Mouse (Mus musculus): ENCODE measurements around the gene Sco1. TPM values are rescaled to one million over a fixed set of nuclear protein-coding genes. Genes with fewer than 3 reads are reported as not detected.

Sco1 gene
- polyA plus RNA-seq, 1 experiment, result 5.0 TPM

- Histone ChIP-seq H3K4me3 (replicated peaks; ENCODE audit: control insufficient read depth, low read depth, low read length) (no peak overlapping the region), H3K27ac (ENCODE audit: control insufficient read depth, insufficient read depth, low read depth, low read length, poor library complexity) (no peak overlapping the region), H3K4me1 (ENCODE audit: control insufficient read depth, insufficient read depth, low read length) (no peaks in the 10 kb centered on the region)
- TF ChIP-seq CTCF (IDR thresholded peaks at IDR 0.05; ENCODE audit: control insufficient read depth, insufficient read depth, low read length), result no peak
- no peak for TF ChIP-seq POLR2A (IDR thresholded peaks at IDR 0.05; ENCODE audit: borderline replicate concordance, control insufficient read depth, low read depth, low read length)
- 77% methylated on average over 11 of the region's 11 CpGs for WGBS
These were observed 52.2 kb downstream of the Sco1 start for GRCm38 (mm10) chr11:67104714-67105113.

- no peak overlapping the region for H3K27ac ChIP-seq (ENCODE audit: control insufficient read depth, insufficient read depth, low read depth, low read length, poor library complexity)
- TF ChIP-seq POLR2A (IDR thresholded peaks at IDR 0.05; ENCODE audit: borderline replicate concordance, control insufficient read depth, low read depth, low read length) (no peak), CTCF (IDR thresholded peaks at IDR 0.05; ENCODE audit: control insufficient read depth, insufficient read depth, low read length) (no peak)
- H3K4me3 ChIP-seq (replicated peaks; ENCODE audit: control insufficient read depth, low read depth, low read length), result no peak overlapping the region
- 69% methylated on average over 4 of the region's 4 CpGs for WGBS
- H3K4me1 ChIP-seq (ENCODE audit: control insufficient read depth, insufficient read depth, low read length), result no peaks in the 10 kb centered on the region
These were observed 53.2 kb downstream of the Sco1 start for GRCm38 (mm10) chr11:67105689-67106088.

DNA sequence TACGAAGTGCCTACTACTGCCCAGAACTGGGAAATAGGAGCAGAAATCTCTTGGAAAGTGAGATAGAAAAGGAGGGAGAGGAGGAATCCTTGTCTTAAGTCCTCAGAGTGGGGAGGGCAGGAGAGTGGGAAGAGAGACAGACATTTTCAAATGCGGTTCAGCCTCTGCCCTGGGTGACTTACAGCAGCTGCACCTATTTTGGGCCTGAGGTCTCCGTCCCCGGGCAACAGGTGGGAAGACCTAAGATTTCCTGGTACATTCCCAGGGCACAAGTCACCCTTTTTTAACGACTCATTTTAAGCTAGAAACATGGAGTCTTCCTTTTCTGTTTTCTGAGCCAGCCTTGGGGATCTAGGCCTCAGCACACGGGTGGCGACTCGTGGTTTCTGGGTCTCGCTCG, 54.5 kb downstream of the Sco1 start:
- Histone ChIP-seq H3K4me3 (replicated peaks; ENCODE audit: control insufficient read depth, low read depth, low read length) (no peak overlapping the region), H3K4me1 (ENCODE audit: control insufficient read depth, insufficient read depth, low read length) (no peaks in the 10 kb centered on the region), H3K27ac (ENCODE audit: control insufficient read depth, insufficient read depth, low read depth, low read length, poor library complexity) (no peak overlapping the region)
- TF ChIP-seq POLR2A (IDR thresholded peaks at IDR 0.05; ENCODE audit: borderline replicate concordance, control insufficient read depth, low read depth, low read length), result no peak
- TF ChIP-seq CTCF (IDR thresholded peaks at IDR 0.05; ENCODE audit: control insufficient read depth, insufficient read depth, low read length), result no peak
- WGBS, result 81% methylated on average over 10 of the region's 10 CpGs

DNA sequence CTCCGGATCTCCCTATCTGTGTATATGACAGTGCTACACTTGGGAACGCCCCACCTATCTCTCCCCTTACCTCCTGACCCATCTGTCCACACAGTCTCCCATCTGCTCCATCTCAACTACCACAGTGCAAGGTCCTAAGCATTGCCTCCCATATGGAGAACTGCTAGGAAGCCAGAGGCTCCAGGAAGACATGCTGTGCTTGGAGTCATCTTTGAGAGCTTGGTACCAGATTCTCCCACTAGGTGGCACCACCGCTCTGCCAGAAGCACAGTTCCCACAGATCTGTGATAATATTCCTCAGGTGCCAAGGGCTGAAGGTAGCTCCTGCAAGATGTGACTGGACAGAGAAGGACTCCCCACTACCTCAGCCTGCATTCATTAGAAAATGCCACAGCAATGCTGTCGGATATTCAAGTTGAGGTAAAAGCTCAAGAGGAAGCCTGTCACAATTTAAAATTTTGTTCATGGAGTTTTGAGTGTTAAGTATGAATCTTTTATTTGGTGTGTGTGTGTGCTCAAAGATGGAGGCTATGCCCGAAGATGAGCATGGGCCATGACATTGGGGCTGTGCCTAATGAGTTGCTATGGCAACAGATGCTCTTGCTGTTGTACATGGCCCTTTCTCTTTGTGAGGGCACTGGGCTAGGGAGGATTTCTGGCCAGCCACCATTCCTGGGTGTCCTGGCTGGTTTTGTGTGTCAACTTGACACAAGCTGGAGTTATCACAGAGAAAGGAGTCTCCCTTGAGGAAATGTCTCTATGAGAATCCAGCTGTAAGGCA, 57.9 kb downstream of the Sco1 start:
- Histone ChIP-seq H3K4me3 (replicated peaks; ENCODE audit: control insufficient read depth, low read depth, low read length) (no peak overlapping the region), H3K27ac (ENCODE audit: control insufficient read depth, insufficient read depth, low read depth, low read length, poor library complexity) (no peak overlapping the region), H3K4me1 (ENCODE audit: control insufficient read depth, insufficient read depth, low read length) (no peaks in the 10 kb centered on the region)
- TF ChIP-seq CTCF (IDR thresholded peaks at IDR 0.05; ENCODE audit: control insufficient read depth, insufficient read depth, low read length) (peak; percentile 83), POLR2A (IDR thresholded peaks at IDR 0.05; ENCODE audit: borderline replicate concordance, control insufficient read depth, low read depth, low read length) (no peak)
- 29% methylated on average over 5 of the region's 5 CpGs for WGBS

DNA sequence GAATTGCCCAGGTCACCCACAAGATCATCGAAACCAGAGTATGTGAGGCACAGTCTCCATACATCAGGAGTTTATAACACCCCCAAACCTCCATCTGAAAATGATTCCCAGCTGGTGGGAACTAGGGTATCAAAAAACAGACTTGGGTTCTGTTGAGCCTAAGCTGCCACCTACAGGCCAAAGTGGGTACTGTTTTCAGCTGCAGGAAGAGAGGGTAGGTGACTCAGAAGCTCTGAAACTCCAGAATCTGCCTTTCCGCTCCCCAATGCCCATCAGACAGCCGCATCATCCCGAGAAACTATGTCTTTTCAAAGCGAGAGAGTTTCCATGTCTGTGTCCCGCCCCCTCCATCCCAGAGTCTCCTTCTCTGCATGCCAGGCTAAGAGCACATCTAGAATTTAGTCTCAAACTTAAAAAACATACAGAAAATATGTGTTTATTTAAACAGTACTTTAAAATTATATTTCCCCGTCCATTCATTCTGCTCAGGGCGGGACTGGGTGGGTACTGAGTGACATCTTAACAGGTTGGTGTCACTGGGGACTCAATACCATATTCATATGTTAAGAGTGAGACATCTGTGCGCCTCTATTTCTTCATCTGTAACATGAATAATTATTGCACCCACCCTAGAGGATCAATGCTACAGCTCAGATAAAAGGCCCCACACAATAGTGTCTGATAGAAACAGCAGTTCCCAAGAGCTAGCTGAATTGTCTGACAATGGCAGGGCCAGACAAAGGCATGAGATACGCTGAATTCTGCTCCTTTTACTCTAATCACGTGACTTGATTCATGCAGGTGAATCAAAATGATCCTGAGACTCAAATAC, 59.8 kb downstream of the Sco1 start:
- Histone ChIP-seq H3K27ac (ENCODE audit: control insufficient read depth, insufficient read depth, low read depth, low read length, poor library complexity) (no peak overlapping the region), H3K4me1 (ENCODE audit: control insufficient read depth, insufficient read depth, low read length) (no peaks in the 10 kb centered on the region), H3K4me3 (replicated peaks; ENCODE audit: control insufficient read depth, low read depth, low read length) (no peak overlapping the region)
- WGBS, result 31% methylated on average over 11 of the region's 11 CpGs
- TF ChIP-seq CTCF (IDR thresholded peaks at IDR 0.05; ENCODE audit: control insufficient read depth, insufficient read depth, low read length) (peak; percentile 41), POLR2A (IDR thresholded peaks at IDR 0.05; ENCODE audit: borderline replicate concordance, control insufficient read depth, low read depth, low read length) (no peak)

GRCm38 (mm10) chr11:67112851-67113202, 60.4 kb downstream of the Sco1 start:
- 40% methylated on average over 11 of the region's 11 CpGs for WGBS
- no peaks in the 10 kb centered on the region for H3K4me1 ChIP-seq (ENCODE audit: control insufficient read depth, insufficient read depth, low read length)
- no peak for TF ChIP-seq POLR2A (IDR thresholded peaks at IDR 0.05; ENCODE audit: borderline replicate concordance, control insufficient read depth, low read depth, low read length)
- TF ChIP-seq CTCF (IDR thresholded peaks at IDR 0.05; ENCODE audit: control insufficient read depth, insufficient read depth, low read length), result peak; percentile 75
- H3K4me3 ChIP-seq (replicated peaks; ENCODE audit: control insufficient read depth, low read depth, low read length), result no peak overlapping the region
- H3K27ac ChIP-seq (ENCODE audit: control insufficient read depth, insufficient read depth, low read depth, low read length, poor library complexity), result no peak overlapping the region

DNA sequence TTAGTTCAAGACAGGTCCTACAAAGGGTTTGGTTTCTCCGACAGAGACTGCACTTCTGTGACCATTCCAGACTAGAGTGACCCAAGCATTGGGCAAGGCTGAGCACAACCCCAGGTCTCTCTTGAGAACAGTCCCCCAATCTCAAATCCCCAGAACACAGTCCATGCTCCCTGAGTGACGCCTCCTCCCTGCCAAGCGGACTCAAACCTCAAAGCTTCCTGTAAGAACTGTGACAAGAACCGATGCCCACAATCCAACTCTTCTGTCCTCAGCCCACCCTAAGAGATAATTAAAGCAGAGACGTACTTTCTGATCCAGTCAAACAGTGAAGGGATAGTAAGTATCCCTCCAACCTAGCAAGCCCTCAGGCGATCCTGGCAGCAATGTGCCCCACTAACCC, 60.9 kb downstream of the Sco1 start:
- TF ChIP-seq POLR2A (IDR thresholded peaks at IDR 0.05; ENCODE audit: borderline replicate concordance, control insufficient read depth, low read depth, low read length) (no peak), CTCF (IDR thresholded peaks at IDR 0.05; ENCODE audit: control insufficient read depth, insufficient read depth, low read length) (no peak)
- Histone ChIP-seq H3K27ac (ENCODE audit: control insufficient read depth, insufficient read depth, low read depth, low read length, poor library complexity) (no peak overlapping the region), H3K4me1 (ENCODE audit: control insufficient read depth, insufficient read depth, low read length) (no peaks in the 10 kb centered on the region), H3K4me3 (replicated peaks; ENCODE audit: control insufficient read depth, low read depth, low read length) (no peak overlapping the region)
- WGBS, result 72% methylated on average over 6 of the region's 6 CpGs

GRCm38 (mm10) chr11:67114261-67114660, 61.8 kb downstream of the Sco1 start:
- no peak overlapping the region for H3K27ac ChIP-seq (ENCODE audit: control insufficient read depth, insufficient read depth, low read depth, low read length, poor library complexity)
- no peak overlapping the region for H3K4me3 ChIP-seq (replicated peaks; ENCODE audit: control insufficient read depth, low read depth, low read length)
- no peak for TF ChIP-seq POLR2A (IDR thresholded peaks at IDR 0.05; ENCODE audit: borderline replicate concordance, control insufficient read depth, low read depth, low read length)
- no peak for TF ChIP-seq CTCF (IDR thresholded peaks at IDR 0.05; ENCODE audit: control insufficient read depth, insufficient read depth, low read length)
- no peaks in the 10 kb centered on the region for H3K4me1 ChIP-seq (ENCODE audit: control insufficient read depth, insufficient read depth, low read length)
- WGBS, result 80% methylated on average over 5 of the region's 5 CpGs
